In genomic region chr6:108467597-108467996, GRCm38 (mm10) we compare ENCODE assay signal across 22 mouse cellular contexts.
A peak's percentile ranks its signal among the peaks of the same experiment; 100 is the strongest.
DNase-seq lines count a peak whose midpoint lies in the region.
"Had no signal": no experiment of that assay in that cellular context is flagged by ENCODE, and none has a peak within 500 bp of the region (broad histone marks: within the 10 kb centered on the region; RNA-seq: fewer than 3 reads in every experiment).

No protein-coding gene starts in this region.

- peak; percentile 20 to 32 for DNase-seq in cerebellum, postnatal 10 days
- no peak for DNase-seq in cerebellum, postnatal 25 days
- peak; percentile 36 for DNase-seq in heart, postnatal 4 days
- no peak for DNase-seq in heart, embryonic 10.5 days (ENCODE audit: low spot score)
- DNase-seq in NIH3T3 (ENCODE audit: low read depth): peak; percentile 26
- DNase-seq in kidney, postnatal 10 days: peak; percentile 43
- no peak for DNase-seq in right cerebral cortex, adult 18-20 months
- DNase-seq: cerebellum, adult 9-11 months; layer of hippocampus, adult 9-11 months; lung, embryonic 14.5 days; lung, postnatal 36 days; midbrain, embryonic 14.5 days; right cerebral cortex, postnatal 14 days had no signal

- no peak overlapping the region for H3K27ac ChIP-seq in heart, embryonic 10.5 days
- H3K27ac ChIP-seq: embryonic facial prominence, embryonic 12.5 days; forebrain, embryonic 12.5 days; hindbrain, embryonic 10.5 days; hindbrain, postnatal 0 days; limb, embryonic 15.5 days; liver, embryonic 14.5 days; stomach, postnatal 0 days had no signal

- H3K4me1 ChIP-seq in heart, embryonic 10.5 days: peaks cover 19% of the 10 kb centered on the region
- H3K4me1 ChIP-seq: forebrain, embryonic 12.5 days had no signal

- H3K4me3 ChIP-seq in heart, embryonic 10.5 days: no peak overlapping the region
- H3K4me3 ChIP-seq: embryonic facial prominence, embryonic 12.5 days; erythroblast, embryonic 14.5 days; forebrain, embryonic 12.5 days; hindbrain, embryonic 10.5 days; limb, embryonic 15.5 days had no signal

- 80% methylated on average over 6 of the region's 6 CpGs for WGBS in heart, embryonic 10.5 days

- H3K36me3 ChIP-seq in heart, embryonic 10.5 days: peaks cover 10% of the 10 kb centered on the region; the same call in 1 of the 2 replicates
- H3K36me3 ChIP-seq: embryonic facial prominence, embryonic 12.5 days; forebrain, embryonic 12.5 days; hindbrain, embryonic 10.5 days; limb, embryonic 15.5 days had no signal

- H3K9me3 ChIP-seq in heart, embryonic 10.5 days: no peaks in the 10 kb centered on the region
- H3K9me3 ChIP-seq: embryonic facial prominence, embryonic 12.5 days; forebrain, embryonic 12.5 days; hindbrain, embryonic 10.5 days; limb, embryonic 15.5 days had no signal

- H3K27me3 ChIP-seq in heart, embryonic 10.5 days (ENCODE audit: insufficient read depth, poor library complexity, severe bottlenecking): no peaks in the 10 kb centered on the region
- H3K27me3 ChIP-seq: embryonic facial prominence, embryonic 12.5 days; forebrain, embryonic 12.5 days; limb, embryonic 15.5 days; Patski had no signal

Comparison
In these comparisons a context has a peak if more than half of its experiments do, and no peak if none do; other contexts are left out.
1. DNase-seq: peak in cerebellum, postnatal 10 days (2 of 2), heart, postnatal 4 days (single experiment), NIH3T3 (single experiment) and kidney, postnatal 10 days (single experiment); none in cerebellum, postnatal 25 days (0 of 2), heart, embryonic 10.5 days (single experiment) and right cerebral cortex, adult 18-20 months (single experiment).